Mouse (Mus musculus): ENCODE measurements at regions not wholly inside any gene's neighbourhood (a gene's known extent, or its start where the extent isn't known, plus 50 kb on each side); places are given as distances from the start of the nearest gene placed in this dataset.

DNA sequence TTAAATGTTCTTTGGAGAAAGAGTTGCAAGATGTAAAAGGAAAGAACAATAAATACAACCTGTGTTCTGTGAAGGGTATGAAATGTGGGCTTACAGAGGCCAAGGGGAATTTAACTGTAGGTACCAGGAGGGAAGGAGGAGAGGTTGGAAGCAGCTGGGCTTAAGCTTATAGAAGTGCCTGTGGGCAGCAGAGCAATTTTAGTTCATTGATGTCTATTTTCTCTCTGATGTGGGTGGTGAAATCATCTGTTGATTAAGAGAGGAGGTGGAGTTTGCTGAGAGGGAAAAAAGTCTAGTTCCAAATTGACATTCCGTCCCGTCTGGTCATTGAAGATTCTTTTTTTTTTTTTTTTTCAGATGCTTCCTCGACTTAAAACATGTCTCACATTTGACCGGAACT lies 209.7 kb upstream of the Cenpq start:
- POLR2A ChIA-PET = no interaction called here
- CTCF ChIA-PET = no interaction called here
- in situ Hi-C loops (cut with MboI; ENCODE audit: low pct_unique_long_range_greater_than_20kb) = no loop called here
- TF ChIP-seq CTCF (IDR thresholded peaks at IDR 0.05) = no peak
- DNase-seq (ENCODE audit: low read depth, low spot score) = no peak
- peaks cover 16% of the 10 kb centered on the region for H3K27me3 ChIP-seq
- no peak for ATAC-seq

DNA sequence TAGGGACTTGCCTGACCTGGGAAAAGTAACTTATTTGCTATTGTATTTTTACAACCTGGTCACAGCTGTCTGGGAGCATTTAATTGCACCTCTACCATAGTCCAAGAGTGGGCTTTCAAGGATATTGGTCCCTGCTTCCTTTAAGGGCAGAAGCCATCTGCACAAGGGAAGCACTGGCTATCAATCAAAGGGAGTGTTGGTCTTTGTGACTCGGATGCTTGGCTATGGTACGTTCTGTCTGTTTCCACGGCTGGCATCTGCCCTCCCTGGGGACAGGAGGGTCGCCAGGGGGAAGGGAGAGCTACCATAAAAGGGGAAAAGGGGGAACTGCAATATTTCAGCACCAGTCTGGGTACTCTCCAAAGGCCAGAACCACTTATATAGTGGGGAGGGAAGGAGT lies 190.7 kb upstream of the Cenpq start:
- TF ChIP-seq CTCF (IDR thresholded peaks at IDR 0.05) = no peak
- no peaks in the 10 kb centered on the region for H3K27me3 ChIP-seq
- in situ Hi-C loops (cut with MboI; ENCODE audit: low pct_unique_long_range_greater_than_20kb) = no loop called here
- CTCF ChIA-PET = no interaction called here
- POLR2A ChIA-PET = no interaction called here
- DNase-seq (ENCODE audit: low read depth, low spot score) (no peak), ATAC-seq (no peak)

DNA sequence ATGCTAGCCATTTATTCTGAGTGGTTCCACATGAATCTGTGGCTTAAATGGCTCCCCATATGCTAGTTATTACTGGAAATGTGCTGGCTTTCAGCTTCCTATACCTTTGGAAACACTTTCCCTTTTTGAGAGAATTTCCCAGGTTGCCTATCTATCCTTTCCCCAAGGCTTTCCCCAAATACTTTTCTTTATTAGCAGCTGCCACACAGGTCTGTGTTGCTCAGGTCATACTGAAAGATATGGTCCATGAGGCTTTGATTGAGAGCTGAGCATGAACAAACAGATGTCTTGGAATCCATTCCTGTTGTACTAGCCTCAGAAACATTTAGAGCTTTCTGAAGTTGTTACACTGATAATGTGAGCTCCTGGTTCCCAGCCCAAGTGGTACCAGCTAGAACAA lies 188.1 kb upstream of the Cenpq start:
- ChIA-PET POLR2A (no interaction called here), CTCF (no interaction called here)
- H3K27me3 ChIP-seq = peaks cover 4% of the 10 kb centered on the region
- no peak for ATAC-seq
- DNase-seq (ENCODE audit: low read depth, low spot score) = no peak
- no peak for TF ChIP-seq CTCF (IDR thresholded peaks at IDR 0.05)
- in situ Hi-C loops (cut with MboI; ENCODE audit: low pct_unique_long_range_greater_than_20kb) = no loop called here

DNA sequence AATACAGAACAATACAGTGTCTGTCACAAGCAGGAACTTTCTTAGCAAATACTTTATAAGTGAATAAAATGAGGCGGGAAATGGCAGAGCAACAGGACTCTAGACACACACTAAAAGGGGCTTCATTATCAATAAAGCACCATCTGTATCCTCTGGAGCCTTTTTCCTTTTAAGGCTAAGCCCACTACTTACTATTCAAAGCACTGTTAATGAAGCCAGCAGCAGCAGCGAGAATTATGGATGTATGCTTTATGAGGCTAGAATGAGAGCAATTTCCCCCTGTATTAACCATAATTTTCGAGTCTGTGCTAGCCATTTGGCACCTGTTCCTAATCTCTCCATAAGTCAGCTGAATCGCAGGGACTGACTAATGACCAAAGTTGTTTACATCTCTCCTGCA lies 169.1 kb upstream of the Cenpq start:
- in situ Hi-C loops (cut with MboI; ENCODE audit: low pct_unique_long_range_greater_than_20kb) = no loop called here
- no peaks in the 10 kb centered on the region for H3K27me3 ChIP-seq
- ATAC-seq (no peak), DNase-seq (ENCODE audit: low read depth, low spot score) (no peak)
- CTCF ChIA-PET = no interaction called here
- POLR2A ChIA-PET = no interaction called here
- TF ChIP-seq CTCF (IDR thresholded peaks at IDR 0.05) = no peak

DNA sequence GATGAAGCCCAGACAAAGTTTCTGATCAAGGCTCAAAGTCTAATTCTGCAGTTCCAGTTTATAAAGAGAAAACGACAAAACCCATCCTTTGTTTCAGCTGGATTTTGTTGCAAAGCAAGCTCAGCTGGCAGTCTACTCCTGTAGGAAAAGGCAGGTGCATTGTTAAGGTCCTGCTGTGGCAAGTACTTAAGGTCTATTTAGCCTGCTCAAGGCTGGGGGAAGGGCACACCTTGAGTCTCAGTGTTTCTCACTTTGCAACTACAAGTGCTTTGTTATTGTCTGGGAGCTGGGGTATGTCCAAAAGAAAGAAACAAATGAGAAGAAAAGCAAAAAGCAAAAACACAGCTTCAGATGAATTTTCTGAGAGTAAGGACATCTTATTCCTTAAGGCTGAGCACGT lies 136.0 kb upstream of the Cenpq start:
- DNase-seq (ENCODE audit: low read depth, low spot score) (no peak), ATAC-seq (no peak)
- POLR2A ChIA-PET = no interaction called here
- CTCF ChIA-PET = no interaction called here
- no peaks in the 10 kb centered on the region for H3K27me3 ChIP-seq
- in situ Hi-C loops (cut with MboI; ENCODE audit: low pct_unique_long_range_greater_than_20kb) = no loop called here
- TF ChIP-seq CTCF (IDR thresholded peaks at IDR 0.05) = no peak

All from Patski (cell line).